12 mouse cellular contexts compared by ENCODE assay signal in genomic region chr12:44380805-44381204, GRCm38 (mm10). TPM values are rescaled to one million over a fixed set of nuclear protein-coding genes. Genes with fewer than 3 reads are reported as not detected.
DNase-seq lines count a peak whose midpoint lies in the region; ATAC-seq and TF ChIP-seq lines count a peak whose summit lies in the region.
"Had no signal": no experiment of that assay in that cellular context is flagged by ENCODE, and none has a peak within 500 bp of the region (broad histone marks: within the 10 kb centered on the region; RNA-seq: fewer than 3 reads in every experiment).

No protein-coding gene starts in this region.

- peak; percentile 66 to 83 for DNase-seq in cerebellum, adult 2 months
- DNase-seq in frontal cortex, postnatal 36 days (ENCODE audit: low spot score in 2 of 2), result peak; percentile 75 to 90
- DNase-seq in left cerebral cortex, postnatal 14 days (ENCODE audit: low spot score in 2 of 2), result peak; percentile 65 to 85
- no peak for DNase-seq in yolk sac, embryonic 10.5 days (ENCODE audit: low spot score)
- DNase-seq in adipocyte (ENCODE audit: low spot score), result no peak
- DNase-seq: kidney, adult 8-10 months; liver; thymus, postnatal 14 days had no signal

- peaks cover 37% of the 10 kb centered on the region for H3K4me1 ChIP-seq in cerebellum, adult 2 months (ENCODE audit: control insufficient read depth, insufficient read depth, low read length)
- no peaks in the 10 kb centered on the region for H3K4me1 ChIP-seq in kidney, embryonic 15.5 days
- H3K4me1 ChIP-seq: heart, embryonic 15.5 days had no signal

- peak overlapping the region; percentile 58 for H3K27ac ChIP-seq in cerebellum, adult 2 months (ENCODE audit: insufficient read depth, low read length)
- no peak overlapping the region for H3K27ac ChIP-seq in kidney, embryonic 15.5 days
- H3K27ac ChIP-seq: heart, embryonic 15.5 days; macrophage had no signal

- H3K36me3 ChIP-seq in kidney, embryonic 15.5 days, result no peaks in the 10 kb centered on the region
- H3K36me3 ChIP-seq: heart, embryonic 15.5 days had no signal

- intact Hi-C loops in left cerebral cortex, postnatal 14 days (cut with DNase I), result loop anchor here (2.0 to 5.0 kb wide), 2 partner anchors 30 to 49 kb away; no protein-coding TSS in a partner anchor

- no peak overlapping the region for H3K9ac ChIP-seq in kidney, embryonic 15.5 days
- H3K9ac ChIP-seq: heart, embryonic 15.5 days had no signal

- no peak overlapping the region for H3K4me3 ChIP-seq in cerebellum, adult 2 months (replicated peaks; ENCODE audit: insufficient read depth, low read depth, low read length)
- no peak overlapping the region for H3K4me3 ChIP-seq in kidney, embryonic 15.5 days (replicated peaks)
- H3K4me3 ChIP-seq: heart, embryonic 15.5 days had no signal

- peak; percentile 80 for ATAC-seq in cerebellum, adult (ENCODE audit: insufficient number of reproducible peaks, low FRiP score, low TSS enrichment)
- ATAC-seq in kidney, embryonic 15.5 days (replicated peaks; ENCODE audit: low FRiP score), result no peak

- H3K4me2 ChIP-seq in kidney, embryonic 15.5 days, result no peak overlapping the region
- H3K4me2 ChIP-seq: heart, embryonic 15.5 days had no signal

- WGBS in cerebellum, adult 2 months, result 7% methylated on average over 4 of the region's 4 CpGs
- 95% methylated on average over 4 of the region's 4 CpGs for WGBS in kidney, embryonic 15.5 days

- H3K9me3 ChIP-seq in kidney, embryonic 15.5 days (replicated peaks), result no peaks in the 10 kb centered on the region
- H3K9me3 ChIP-seq: heart, embryonic 15.5 days had no signal

- no peak for TF ChIP-seq POLR2A in cerebellum, adult 2 months (IDR thresholded peaks at IDR 0.05; ENCODE audit: borderline replicate concordance, insufficient read depth, low read length)

- H3K27me3 ChIP-seq in cerebellum, adult 2 months (ENCODE audit: control insufficient read depth, insufficient read depth, low read length), result no peaks in the 10 kb centered on the region
- no peaks in the 10 kb centered on the region for H3K27me3 ChIP-seq in kidney, embryonic 15.5 days
- H3K27me3 ChIP-seq: heart, embryonic 15.5 days had no signal

- TF ChIP-seq CTCF in cerebellum, adult 2 months (IDR thresholded peaks at IDR 0.05; ENCODE audit: borderline replicate concordance, insufficient read depth, low read depth, low read length), result no peak

RNA-seq across cellular contexts. Expression of gene Nrcam, which starts 52.1 kb away (rescaled TPM):
- polyA plus RNA-seq in cerebellum, adult 2 months (2012; rRNA removed), result 88.0 and 95.2 TPM in 2 replicates
- 100 to 1,000 TPM; 515 to 519 TPM for total RNA-seq in left cerebral cortex, postnatal 14 days (2021)
- 10.0 and 10.8 TPM in 2 replicates for polyA plus RNA-seq in kidney, embryonic 15.5 days (2015; fragmentation: Nextera tagmentation; extraction: Ambion mirVana)

Comparison
In these comparisons a context has a peak if more than half of its experiments do, and no peak if none do; other contexts are left out.
1. DNase-seq: peak in cerebellum, adult 2 months (2 of 2), frontal cortex, postnatal 36 days (2 of 2) and left cerebral cortex, postnatal 14 days (2 of 2); none in yolk sac, embryonic 10.5 days (single experiment) and adipocyte (single experiment).